Mouse (Mus musculus) retina, postnatal 1 day (tissue): ENCODE data around the gene Dlgap5.
"Not testable (repeated sequence)": the region's sequence is repeated elsewhere in the genome, so short reads cannot be mapped to it uniquely, and the experiment has no call there.

ENCODE experiments used
- DNase-seq: peaks from one replicate; pipeline ENCODE4 v3.0.0-alpha.2; 2012

Dlgap5 gene

DNA sequence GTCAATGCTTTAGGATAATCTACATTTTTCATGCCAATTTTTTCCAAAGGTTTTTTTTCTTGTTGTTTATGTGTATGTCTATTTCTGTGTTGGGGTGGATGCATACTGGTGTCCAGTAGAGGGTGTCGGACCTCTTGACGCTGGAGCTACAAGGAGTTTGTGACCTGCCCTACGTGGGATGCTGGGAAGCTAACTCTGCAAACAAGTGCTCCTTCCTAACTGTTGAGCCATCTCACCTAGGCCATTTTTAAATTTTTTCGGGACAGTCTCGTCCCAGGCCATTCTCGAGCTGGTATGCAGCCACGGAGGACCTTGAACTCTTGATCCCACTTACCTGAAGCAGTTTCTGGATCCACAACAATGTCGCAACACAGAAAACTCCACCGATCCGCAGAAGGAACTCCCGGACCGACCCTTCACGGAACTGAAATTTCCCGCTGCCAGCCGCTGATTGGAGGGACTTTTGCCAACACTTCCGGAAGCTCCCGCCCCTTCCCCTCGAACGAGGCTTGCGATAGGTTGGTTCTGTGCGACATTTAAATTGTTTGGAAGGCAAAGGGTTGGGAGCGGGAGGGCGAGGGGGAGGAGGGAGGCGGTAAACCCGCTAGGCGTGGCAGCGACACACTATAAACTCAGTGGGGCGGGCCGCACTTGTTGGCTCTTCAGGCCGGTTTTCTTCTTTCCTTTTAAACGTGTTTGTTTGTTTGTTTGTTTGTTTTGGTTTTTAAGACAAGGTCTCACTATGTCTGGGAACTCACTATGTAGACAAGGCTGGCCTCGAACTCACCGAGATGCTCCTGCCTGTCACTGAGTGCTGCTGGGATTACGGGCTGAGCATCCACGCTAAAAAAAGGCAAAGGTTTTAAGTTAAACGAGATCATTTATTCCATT is at the start of gene Dlgap5:
Dlgap5 (minus strand) TSS at position 633 of the 891 bp plus-strand sequence.
- peak; percentile 97 for DNase-seq

DNA sequence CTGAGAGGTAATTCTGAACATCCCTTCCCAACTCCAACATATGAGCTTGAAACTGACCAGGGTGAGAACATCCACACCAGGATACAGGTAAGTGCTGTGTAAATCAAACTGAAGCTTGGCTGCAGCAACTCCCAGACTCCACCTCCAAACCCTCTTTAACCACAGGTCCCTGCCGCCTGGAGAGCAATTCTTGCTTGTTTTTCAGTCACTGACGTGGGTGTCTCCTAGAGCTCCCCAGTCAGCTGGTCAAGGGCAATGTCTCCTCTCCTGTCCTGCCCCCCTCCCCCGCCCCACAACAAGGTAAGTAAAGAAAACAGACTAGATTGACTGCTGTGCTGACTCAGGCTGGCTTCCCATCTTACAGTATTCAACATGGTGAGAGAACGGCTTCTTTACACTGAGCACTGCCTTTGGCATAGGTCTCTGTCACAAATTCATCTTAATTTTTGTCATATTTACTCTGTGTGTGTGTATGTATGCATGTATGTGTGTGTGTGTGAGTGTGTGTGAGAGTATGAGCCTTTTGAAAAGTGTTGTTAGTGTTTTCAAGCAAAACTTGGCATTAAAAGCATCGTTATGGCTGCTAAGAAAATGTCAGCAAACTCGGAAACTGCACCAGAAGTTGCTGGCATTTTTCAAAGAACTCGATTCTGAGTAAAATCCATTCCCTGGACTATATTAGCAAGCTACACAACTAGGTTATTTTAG is 47.4 kb upstream of the Dlgap5 start:
- DNase-seq, result no peak

DNA sequence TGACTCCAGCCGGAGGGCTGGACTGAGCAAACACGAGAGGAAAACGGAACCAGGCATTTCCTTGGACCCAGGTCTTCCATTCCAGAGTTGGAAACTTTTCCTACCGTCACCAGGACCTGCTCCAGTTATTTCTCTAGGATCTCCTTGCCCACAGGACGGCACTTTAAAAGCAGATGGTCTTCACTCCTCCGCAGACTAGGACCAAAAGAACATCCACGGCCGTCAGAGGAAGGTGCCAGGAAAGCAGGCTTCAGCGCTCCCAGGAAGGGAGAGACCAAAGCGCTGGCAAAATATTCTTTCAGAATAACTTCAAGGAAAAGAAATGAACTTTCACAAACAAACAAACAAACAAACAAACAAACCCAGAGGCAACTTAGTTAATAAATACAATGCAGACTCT is 46.2 kb upstream of the Dlgap5 start:
- no peak for DNase-seq

DNA sequence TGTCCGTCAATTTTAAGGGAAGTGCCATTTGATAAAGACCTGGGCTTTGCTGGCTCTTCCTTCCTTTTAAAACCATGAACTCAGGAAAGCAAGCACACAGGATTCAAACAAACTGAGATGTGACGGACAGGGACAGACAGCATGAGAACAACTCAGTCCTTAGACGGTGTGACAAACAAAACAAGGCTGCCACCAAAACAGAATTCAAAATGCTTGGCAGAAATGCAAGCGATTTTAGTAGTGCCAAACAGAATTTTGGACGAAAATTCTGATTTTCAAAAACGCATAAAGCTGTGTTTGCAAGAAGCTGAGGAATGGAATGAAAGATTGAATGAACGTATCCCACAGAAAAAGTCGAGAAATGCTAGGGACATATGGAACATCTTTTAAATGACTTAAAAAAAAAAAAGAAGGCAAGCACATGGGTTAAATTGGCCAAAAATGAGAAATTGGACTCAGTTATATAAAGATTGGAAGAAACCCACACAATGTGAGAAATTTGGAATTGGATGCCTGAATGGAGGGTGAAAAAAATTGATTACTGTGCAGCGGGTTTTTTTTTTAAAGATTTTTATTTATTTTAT is 44.8 kb upstream of the Dlgap5 start:
- no peak for DNase-seq

DNA sequence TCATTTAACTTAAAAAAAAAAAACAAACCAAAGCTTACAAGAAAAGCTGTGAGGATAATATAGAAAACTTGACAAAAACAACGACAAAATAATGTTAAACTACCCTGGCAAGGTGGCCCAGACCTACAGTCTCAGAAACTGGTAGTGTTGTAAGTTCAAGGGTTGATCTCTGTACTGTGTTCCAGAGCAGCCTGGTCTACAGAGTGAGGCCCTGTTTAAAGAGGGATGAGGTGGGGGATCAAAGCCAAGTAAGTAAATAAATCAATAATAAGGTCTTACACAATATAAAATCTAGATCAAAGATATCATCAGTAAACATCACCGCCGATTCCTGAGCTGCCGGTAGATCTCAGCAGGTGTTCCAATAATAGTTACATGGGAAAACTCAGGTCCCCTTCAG is 44.2 kb upstream of the Dlgap5 start:
- no peak for DNase-seq

DNA sequence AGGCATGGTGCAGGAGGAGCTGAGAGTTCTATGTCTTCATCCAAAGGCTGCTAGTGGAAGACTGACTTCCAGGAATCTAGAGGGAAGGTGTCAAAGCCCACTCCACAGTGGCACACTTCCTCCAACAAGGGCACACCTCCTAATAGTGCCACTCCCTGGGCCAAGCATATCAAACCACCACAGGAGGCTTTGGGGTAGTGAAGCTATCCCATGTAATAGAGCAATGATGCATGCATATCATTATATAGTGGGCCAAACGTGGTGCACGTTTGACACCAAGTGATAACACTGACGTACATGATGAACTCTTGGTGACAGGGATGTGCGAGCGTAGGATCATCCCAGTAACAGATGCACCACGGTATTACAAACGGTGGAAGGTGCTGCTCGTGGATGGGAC is 43.8 kb upstream of the Dlgap5 start:
- DNase-seq, result no peak

DNA sequence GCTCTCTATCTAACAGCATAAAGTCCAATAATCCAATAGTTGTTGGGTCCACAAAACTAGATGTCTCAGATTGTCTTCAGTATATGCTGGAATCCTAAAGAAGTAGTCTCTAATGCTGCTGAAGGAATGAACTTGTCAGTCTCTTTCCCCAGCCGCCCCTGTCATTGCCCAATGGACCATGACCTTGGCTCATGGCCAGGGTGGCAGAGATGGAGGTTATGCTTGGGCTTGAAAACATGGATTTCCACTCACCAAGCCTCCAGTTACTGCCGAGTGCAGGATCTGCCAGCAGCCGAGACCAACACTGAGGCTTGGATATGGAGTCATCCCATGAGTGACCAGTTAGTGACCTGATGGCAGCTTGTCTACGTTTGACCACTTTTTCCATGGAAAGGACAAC is 41.3 kb upstream of the Dlgap5 start:
- DNase-seq, result peak; percentile 47

DNA sequence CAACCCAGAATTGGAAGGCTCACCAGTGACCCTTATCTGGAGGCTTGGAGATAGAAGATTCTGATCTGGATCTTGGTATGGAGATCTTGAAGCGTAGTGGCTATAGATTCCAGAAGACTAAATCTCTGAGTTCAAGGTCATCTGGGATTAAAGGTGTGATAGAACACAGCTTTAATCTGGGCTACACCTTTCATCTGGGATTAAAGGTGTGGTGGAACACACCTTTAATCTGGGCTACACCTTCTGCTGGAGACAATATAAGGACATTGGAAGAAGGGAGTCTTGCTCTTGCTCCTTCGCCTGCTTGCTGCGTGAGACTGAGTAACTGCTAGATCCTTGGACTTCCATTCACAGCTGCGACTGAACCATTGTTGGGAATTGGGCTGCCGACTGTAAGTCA is 31.9 kb upstream of the Dlgap5 start, which contains the start of gene Fbxo34:
Fbxo34 (plus strand) TSS at position 301 of the 400 bp plus-strand sequence.
- not testable (repeated sequence) for DNase-seq

DNA sequence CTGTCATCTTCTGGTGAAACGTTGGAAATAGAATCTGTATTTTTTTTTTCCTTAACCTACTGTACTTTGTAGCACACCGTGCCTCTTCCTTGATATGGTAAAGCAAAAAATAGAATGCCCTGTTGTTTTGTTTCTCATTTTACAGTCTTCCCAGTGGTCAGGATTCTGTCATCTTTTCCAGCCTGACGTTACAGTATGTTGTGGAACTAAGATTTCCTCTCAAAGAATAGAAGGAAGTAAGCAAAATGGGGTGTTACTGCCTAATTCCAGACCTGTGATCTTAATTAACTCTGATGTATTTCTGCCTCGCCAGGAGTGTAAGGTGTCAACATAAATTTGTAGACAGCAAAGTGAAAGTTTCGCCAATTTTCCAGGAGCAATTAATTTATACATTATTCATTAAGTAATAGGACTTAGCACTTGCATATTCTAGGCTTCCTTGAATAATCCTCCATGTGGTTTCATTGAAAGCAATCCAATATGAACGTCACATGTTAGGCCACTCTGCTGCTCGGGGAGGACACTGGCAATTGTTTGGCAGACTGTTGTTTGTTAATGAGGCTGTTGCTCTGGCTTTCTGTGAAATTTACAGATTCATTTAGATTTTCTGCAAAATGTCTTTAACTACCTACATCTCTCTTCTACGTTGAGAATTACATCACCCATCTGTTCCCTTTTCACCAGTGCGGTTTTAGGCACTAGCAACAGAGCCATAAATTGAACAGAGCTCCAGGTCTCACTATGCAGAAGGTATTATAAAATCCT is 27.3 kb upstream of the Dlgap5 start:
- DNase-seq, result no peak

DNA sequence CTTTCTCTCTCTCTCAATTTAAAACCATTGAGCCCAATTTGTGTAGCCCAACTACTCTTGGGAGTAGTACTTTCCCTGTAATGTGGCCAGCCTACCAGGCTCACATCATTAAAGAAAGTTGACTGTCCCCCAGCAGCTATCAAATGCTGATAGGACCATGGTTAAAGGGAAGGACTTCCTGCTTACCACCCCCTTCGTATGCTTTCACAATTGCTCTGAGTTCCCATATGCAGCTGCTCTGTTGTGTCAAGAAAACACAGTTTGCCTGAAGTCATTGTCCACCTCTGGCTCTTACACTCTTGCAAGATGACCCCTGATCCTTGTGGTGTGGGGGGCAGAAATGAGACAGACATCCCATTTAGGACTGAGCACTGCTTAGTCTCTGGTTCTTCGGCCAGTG is 26.7 kb upstream of the Dlgap5 start:
- no peak for DNase-seq

DNA sequence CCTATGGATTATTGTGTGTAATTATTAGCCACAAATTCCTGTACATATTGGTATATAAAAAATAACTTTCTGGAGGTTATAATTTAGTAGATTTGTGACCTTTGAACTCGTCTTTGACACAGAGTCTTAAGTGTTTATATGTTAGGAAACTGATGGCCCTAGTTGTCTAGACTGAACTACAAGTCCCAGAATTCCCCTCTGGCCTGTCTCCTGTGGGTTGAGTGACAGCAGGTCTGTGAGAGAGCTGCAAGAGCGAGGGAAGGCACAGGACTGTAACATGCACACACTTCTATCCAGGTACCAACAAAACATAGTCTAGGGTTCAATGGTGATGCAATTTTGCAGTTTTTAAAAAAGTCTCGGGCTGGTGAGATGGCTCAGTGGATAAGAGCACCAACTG is 20.7 kb upstream of the Dlgap5 start:
- no peak for DNase-seq

DNA sequence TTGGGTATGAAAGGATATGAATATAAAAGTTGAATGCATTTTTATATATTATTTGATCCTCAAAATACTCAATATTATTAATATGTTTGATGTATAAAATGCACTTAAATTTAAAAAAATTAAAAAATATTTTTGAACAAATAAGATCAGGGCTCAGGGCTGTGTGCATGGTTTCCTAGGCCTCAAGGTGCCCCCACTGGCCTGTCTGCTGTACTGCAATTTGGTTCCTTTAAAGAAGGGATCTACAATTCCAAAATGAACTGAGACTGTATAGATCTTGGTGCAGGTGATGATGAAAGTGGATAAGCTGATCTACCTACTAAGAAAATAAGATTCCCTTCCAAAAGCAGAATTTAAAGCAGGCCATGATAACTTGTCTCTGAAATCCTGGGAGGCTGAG is 14.8 kb upstream of the Dlgap5 start:
- DNase-seq, result no peak

DNA sequence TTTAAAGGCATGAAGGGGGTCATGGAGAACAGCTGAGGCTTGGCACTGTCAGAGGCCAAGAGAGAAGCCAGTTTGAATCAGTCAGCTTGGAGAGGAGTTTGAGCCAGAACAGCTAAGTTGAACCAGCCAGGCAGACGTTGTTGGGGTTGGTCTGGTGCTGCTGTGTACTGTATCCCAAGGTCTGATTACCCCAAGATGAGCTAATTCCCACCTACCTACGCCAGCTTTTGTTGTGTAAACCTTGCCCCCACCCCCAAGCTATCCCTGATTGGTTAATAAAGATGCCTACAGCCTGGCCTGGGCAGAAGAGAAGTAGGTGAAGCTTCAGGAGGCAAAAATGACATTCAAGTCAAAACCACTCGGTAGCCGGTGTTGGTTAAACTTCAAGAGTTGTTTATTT is 4.3 kb upstream of the Dlgap5 start:
- DNase-seq, result no peak

DNA sequence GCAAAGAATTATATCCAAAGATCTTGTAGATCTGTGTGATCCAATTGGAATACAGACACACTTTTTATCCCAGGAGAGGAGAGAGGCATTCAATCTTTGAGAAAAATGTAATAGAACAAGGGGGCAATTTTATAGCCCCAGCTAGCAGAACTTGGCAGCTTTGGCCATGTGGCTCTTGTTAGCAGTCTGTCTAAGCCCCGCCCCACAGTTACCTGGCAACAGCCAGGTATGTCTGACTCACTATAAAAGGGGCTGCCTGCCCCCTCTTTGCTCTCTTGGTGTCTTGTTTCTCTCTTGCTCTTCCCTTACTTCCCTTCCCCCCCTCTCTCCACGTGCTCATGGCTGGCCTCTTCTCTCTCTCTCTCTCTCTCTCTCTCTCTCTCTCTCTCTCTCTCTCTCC is 3.4 kb upstream of the Dlgap5 start:
- no peak for DNase-seq

DNA sequence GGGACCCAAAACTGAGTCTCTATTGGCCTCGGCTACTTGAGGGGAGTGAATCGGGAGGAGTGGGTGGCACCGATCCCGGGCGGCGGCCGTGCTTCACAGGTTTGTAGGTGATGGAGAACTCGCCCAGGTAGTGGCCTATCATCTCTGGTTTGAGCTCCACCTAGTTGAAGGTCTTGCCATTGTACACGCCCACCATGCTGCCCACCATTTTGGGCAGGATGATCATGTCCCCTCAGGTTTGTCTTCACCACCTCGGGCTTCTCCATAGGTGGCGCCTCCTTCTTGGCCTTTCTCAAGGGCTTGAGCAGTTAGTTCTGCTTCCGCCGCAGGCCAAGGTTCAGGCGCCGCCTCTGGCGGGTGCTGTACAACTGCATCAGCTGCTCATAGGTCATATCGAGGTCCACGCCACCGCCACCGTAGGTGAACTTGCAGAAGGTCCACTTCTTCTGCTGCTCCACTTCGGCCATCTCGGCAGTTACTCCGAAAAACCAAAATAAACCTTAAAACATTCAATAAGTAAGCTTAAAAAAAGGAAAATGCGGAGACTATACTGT is 1.6 kb upstream of the Dlgap5 start:
- no peak for DNase-seq

DNA sequence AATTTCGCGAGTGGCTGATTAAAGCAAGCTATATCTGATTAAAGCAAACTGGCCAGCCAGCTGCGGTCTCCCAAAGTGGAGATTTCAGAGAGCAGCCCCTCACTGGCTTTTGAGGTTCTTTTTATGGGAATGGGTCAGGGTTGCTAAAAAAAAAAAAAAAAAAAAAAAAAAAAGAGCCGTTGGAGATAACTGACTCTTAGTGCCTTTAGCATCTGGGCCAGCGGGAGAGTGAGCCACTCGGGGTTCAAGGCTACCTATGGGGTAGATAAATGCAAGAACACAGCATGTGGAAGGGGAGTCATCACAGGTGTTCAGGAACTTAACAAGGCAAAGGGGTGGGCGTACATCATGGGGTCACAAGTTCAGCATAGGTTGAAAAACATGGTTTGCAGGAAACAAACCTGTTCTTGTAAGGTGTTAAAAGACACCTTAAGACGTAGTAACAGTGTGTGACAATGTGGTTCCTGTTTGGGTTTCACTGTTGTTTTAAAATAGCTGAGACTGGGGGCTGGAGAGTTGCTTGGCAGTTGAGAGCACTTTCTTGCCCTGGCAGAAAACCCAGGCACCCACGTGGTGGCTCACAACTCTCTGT is 923 bp upstream of the Dlgap5 start:
- DNase-seq, result no peak

DNA sequence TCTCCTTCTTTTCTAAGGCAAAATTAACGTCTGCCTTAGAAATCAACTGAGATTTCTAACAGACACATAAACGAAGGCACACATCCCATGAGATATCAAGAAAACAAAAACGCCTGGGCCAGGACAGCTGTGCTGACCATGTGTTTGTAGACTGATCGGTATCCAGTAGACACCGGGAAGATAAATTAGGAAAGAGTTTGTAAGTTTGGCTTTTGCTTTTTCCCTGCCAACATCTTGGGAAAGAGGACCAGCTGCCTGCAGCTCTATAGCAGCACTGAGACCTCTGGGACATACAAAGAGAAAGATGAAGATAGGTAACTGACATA is 422 bp upstream of the Dlgap5 start:
- DNase-seq, result no peak

DNA sequence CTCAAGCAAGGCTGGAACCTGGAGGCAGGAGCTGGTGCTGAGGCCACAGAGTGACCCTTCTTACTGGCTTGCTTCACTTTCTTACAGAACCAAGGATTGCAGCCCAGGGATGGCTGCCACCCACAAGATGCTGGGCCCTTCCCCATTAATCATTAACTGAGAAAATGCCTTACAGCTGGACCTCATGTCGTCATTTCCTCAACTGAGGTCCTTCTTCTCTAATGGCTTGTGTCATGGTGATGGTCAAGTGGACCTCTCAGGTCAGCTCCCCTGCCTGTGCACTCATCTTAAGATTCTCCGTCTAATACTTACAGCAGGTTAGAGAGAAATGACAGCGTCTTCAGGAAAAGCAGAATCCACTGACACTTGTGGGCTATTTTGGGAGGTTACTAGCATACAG is 861 bp downstream of the Dlgap5 start:
- no peak for DNase-seq

DNA sequence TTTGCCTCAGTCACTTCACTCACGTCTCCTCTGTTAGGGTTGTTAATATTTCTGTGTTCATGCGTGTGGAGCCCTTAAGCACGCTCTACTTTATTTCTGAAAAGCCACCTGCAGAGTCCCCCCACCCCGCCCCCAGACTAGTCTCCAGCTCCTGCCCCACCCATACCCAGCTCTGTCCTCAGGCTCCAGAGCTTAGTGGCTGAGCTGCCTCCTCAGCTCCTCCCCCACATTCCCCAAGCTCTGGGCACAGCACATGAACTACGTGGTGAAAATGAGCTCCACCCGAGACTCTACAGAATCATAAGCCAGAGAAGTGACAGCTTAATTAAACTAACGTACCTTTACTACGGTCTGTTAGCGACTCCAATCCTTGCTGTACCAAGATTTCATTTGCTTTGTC is 12.2 kb downstream of the Dlgap5 start:
- no peak for DNase-seq

DNA sequence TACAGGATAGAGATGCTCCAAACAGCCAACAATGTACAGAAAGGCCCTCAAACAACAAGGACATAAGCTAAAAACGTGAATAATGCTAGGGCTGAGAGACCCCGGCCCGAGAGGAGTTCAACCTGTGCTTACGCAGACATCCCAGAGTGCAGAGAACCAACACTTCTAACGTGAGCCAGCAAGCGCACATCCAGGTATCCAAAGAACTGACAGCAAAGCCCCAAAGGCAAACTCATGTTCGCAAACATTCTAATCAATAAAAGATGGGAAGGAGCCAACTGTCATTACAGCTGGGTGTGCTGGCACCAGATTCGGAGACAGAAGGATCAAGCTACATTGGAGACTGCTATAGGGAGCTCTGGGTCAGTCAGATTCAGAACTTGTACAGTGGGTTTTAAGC is 15.5 kb downstream of the Dlgap5 start:
- DNase-seq, result no peak

DNA sequence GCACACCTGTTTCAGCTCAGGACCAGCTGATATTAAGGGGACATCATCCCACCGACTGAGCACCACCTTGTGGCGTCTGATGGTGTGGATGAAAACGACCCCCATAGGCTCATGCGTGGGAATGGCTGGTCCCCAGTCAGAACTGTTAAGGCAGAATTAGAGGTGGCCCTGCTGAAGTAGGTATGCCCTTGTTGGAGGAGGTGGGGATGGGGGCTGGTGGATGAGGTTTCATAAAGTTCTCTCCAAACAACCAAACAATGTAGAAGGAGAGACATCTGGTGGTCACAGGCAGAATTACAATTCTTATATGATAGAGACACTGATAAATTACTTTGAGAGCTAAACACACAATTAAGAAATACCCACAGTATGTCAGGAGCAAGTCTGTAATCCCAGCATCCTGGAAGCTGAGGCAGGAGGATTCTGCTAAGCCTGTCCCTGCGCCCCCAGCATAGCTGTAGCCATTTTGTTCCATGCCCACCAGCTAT is 22.0 kb downstream of the Dlgap5 start:
- DNase-seq, result peak; percentile 65

DNA sequence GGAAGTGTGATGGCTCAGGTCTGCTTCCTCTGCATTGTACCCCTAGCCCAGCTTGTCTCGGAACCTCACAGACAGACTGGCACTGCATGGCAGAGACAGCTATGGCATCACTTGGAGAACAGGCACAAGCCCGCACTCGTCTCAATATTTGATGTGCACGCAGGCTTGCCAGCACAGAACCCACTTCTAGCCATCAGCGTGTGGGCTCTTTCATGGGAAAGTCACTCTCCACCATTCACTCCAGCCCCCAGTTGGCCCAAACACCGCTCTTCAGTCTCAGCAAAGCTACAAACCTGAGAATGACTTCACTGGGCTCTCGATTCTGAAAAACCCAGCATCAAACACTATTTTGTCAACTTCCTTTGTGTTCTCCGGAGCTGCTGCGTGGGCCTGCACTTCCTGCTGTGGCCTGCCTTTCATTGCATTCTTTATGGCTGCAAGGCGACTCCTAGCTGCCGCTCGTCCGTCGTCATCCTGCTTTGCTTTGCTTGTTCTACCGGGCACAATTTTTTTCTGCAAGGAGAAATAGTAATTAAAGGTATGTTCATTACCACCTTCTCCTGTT is 22.7 kb downstream of the Dlgap5 start:
- no peak for DNase-seq
